Mouse (Mus musculus) small intestine, adult 2 months (tissue): ENCODE data around the gene Blvrb.

ENCODE experiments used
- CTCF ChIP-seq: fragments of 200-500 bp; IDR thresholded peaks from 2 replicates; pipeline ENCODE4 v1.5.1; 2012; ENCODE audit warnings: low read depth, mild to moderate bottlenecking, control low read depth, inconsistent platforms, low read length, moderate library complexity, mixed read lengths; ENCODE audit not compliant: insufficient replicate concordance, insufficient read length; ENCODE audit errors: extremely low read depth
- POLR2A ChIP-seq: fragments of 200-500 bp; IDR thresholded peaks from 2 replicates; pipeline ENCODE4 v1.6.1; 2012; ENCODE audit warnings: low read depth, mild to moderate bottlenecking, control low read depth, inconsistent platforms, low read length, moderate library complexity

DNA sequence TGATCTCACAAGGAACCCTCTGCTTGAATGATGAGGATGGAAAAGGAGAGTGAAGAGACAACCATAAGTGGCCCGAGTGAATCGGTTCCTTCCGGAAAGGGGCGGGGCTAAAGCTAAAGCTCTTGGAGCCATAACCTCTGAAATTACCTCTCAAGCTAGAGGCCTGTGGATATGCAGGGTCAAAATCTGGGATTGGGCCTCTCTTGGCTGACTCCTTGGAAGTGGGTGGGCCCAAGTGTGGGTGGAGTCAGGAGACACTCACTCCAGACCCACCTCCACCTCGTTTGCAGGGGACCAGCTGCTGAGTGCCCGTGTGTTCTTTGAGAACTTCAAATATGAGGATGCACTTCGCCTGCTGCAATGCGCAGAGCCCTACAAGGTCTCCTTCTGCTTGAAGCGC, 67.2 kb downstream of the Blvrb start:
- TF ChIP-seq POLR2A = no peak
- no peak for TF ChIP-seq CTCF
